Mouse (Mus musculus) ovary, postnatal 10 days (tissue): Measurements from ENCODE around the gene Sec13.
A peak's percentile ranks its signal among the peaks of the same experiment; 100 is the strongest.
"Not testable (repeated sequence)": the region's sequence is repeated elsewhere in the genome, so short reads cannot be mapped to it uniquely, and the experiment has no call there.

Experiments
- DNase-seq: peaks from one replicate; pipeline ENCODE4 v3.0.0; 2022; ENCODE audit warnings: low spot score

The Sec13 gene

GRCm38 (mm10) chr6:113740236-113741217 is at the start of gene Sec13:
Gene Sec13 (minus strand): TSS chr6:113740743.
- DNase-seq: peak; percentile 69

- no peak for DNase-seq
Measured at GRCm38 (mm10) chr6:113787459-113787968, 47.0 kb upstream of the Sec13 start.

GRCm38 (mm10) chr6:113785658-113786057 is 45.1 kb upstream of the Sec13 start:
- DNase-seq: no peak

GRCm38 (mm10) chr6:113778229-113778753 is 37.7 kb upstream of the Sec13 start:
- DNase-seq: no peak

GRCm38 (mm10) chr6:113768804-113769203 is 28.3 kb upstream of the Sec13 start:
- DNase-seq: no peak

GRCm38 (mm10) chr6:113761644-113762043 is 21.1 kb upstream of the Sec13 start:
- no peak for DNase-seq

GRCm38 (mm10) chr6:113749119-113749685 is 8.7 kb upstream of the Sec13 start:
- no peak for DNase-seq

GRCm38 (mm10) chr6:113748351-113748750 is 7.8 kb upstream of the Sec13 start:
- DNase-seq: no peak

GRCm38 (mm10) chr6:113747284-113747683 is 6.7 kb upstream of the Sec13 start:
- no peak for DNase-seq

- DNase-seq: no peak
Measured at GRCm38 (mm10) chr6:113745117-113745516, 4.6 kb upstream of the Sec13 start.

GRCm38 (mm10) chr6:113743111-113743510 is 2.6 kb upstream of the Sec13 start:
- DNase-seq: no peak

- DNase-seq: no peak
Measured at GRCm38 (mm10) chr6:113742321-113742720, 1.8 kb upstream of the Sec13 start.

GRCm38 (mm10) chr6:113741425-113741824 is 882 bp upstream of the Sec13 start:
- DNase-seq: no peak

GRCm38 (mm10) chr6:113737318-113738046 is 3.1 kb downstream of the Sec13 start:
- no peak for DNase-seq

GRCm38 (mm10) chr6:113731296-113731695 is 9.2 kb downstream of the Sec13 start:
- DNase-seq: no peak

GRCm38 (mm10) chr6:113728181-113728580 is 12.4 kb downstream of the Sec13 start:
- DNase-seq: no peak

- no peak for DNase-seq
Measured at GRCm38 (mm10) chr6:113721061-113721460, 19.5 kb downstream of the Sec13 start.

- DNase-seq: no peak
Measured at GRCm38 (mm10) chr6:113719878-113720277, 20.7 kb downstream of the Sec13 start, which contains the start of gene Ghrl. Gene Ghrl (minus strand): TSS chr6:113719880.

- DNase-seq: no peak
Measured at GRCm38 (mm10) chr6:113717541-113717940, 23.0 kb downstream of the Sec13 start.

GRCm38 (mm10) chr6:113714797-113715196 is 25.7 kb downstream of the Sec13 start:
- no peak for DNase-seq

GRCm38 (mm10) chr6:113714276-113714675 is 26.3 kb downstream of the Sec13 start:
- DNase-seq: no peak

- not testable (repeated sequence) for DNase-seq
Measured at GRCm38 (mm10) chr6:113713389-113713788, 27.2 kb downstream of the Sec13 start.
